13 mouse cellular contexts compared by ENCODE assay signal in the genomic region with DNA sequence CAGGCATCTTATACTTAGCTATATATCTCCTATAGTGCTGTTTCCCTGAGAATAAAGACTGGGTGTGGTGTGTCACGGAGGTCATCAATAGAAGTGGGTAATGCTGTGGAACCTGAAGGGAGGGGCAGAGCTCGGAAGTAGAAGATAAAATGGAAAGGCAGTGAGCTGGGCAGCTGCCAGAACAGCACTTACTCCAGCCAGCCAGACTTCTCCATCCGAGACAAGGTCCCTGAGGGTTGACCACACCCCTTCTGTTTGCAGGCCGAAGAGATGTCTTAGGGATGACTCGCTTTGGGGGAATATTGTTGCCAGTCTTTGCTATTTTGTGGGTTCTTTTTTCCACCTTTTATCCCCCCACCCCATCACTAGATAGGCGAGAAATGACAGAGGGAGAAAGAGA. TPM values are rescaled to one million over a fixed set of nuclear protein-coding genes. Genes with fewer than 3 reads are reported as not detected.
DNase-seq lines count a peak whose midpoint lies in the region; ATAC-seq lines count a peak whose summit lies in the region.
"Had no signal": no experiment of that assay in that cellular context is flagged by ENCODE, and none has a peak within 500 bp of the region (broad histone marks: within the 10 kb centered on the region; RNA-seq: fewer than 3 reads in every experiment).

No protein-coding gene starts in this region.

- no peak overlapping the region for H3K4me3 ChIP-seq in intestine, embryonic 15.5 days (replicated peaks)
- no peak overlapping the region for H3K4me3 ChIP-seq in intestine, embryonic 16.5 days (ENCODE audit: low read length)
- no peak overlapping the region for H3K4me3 ChIP-seq in heart, embryonic 15.5 days
- no peak overlapping the region for H3K4me3 ChIP-seq in midbrain, embryonic 13.5 days (replicated peaks)
- H3K4me3 ChIP-seq: embryonic facial prominence, embryonic 12.5 days; hindbrain, embryonic 10.5 days; liver, embryonic 15.5 days had no signal

- H3K36me3 ChIP-seq in intestine, embryonic 15.5 days, result no peaks in the 10 kb centered on the region
- H3K36me3 ChIP-seq in intestine, embryonic 16.5 days (ENCODE audit: control insufficient read depth, insufficient read depth, low read length), result no peaks in the 10 kb centered on the region
- no peaks in the 10 kb centered on the region for H3K36me3 ChIP-seq in heart, embryonic 15.5 days
- H3K36me3 ChIP-seq in midbrain, embryonic 13.5 days, result no peaks in the 10 kb centered on the region
- H3K36me3 ChIP-seq: embryonic facial prominence, embryonic 12.5 days; hindbrain, embryonic 10.5 days; liver, embryonic 15.5 days had no signal

- no peak overlapping the region for H3K9ac ChIP-seq in intestine, embryonic 15.5 days
- no peak overlapping the region for H3K9ac ChIP-seq in intestine, embryonic 16.5 days (ENCODE audit: low read depth, low read length)
- no peak overlapping the region for H3K9ac ChIP-seq in heart, embryonic 15.5 days
- no peak overlapping the region for H3K9ac ChIP-seq in midbrain, embryonic 13.5 days (replicated peaks)
- H3K9ac ChIP-seq: embryonic facial prominence, embryonic 12.5 days; liver, embryonic 15.5 days had no signal

- DNase-seq in urinary bladder, postnatal 25 days (ENCODE audit: low spot score), result peak; percentile 16
- no peak for DNase-seq in urinary bladder, adult 18-20 months (ENCODE audit: low spot score in 2 of 2)
- no peak for DNase-seq in layer of hippocampus, adult 8-10 months (ENCODE audit: low spot score in 2 of 2)
- DNase-seq: midbrain, embryonic 14.5 days had no signal

- H3K27me3 ChIP-seq in intestine, embryonic 15.5 days (replicated peaks), result no peaks in the 10 kb centered on the region
- no peaks in the 10 kb centered on the region for H3K27me3 ChIP-seq in intestine, embryonic 16.5 days (replicated peaks; ENCODE audit: control insufficient read depth, insufficient read depth, low read length)
- no peaks in the 10 kb centered on the region for H3K27me3 ChIP-seq in heart, embryonic 15.5 days
- H3K27me3 ChIP-seq in midbrain, embryonic 13.5 days, result no peaks in the 10 kb centered on the region
- H3K27me3 ChIP-seq: embryonic facial prominence, embryonic 12.5 days; liver, embryonic 15.5 days had no signal

- 39% methylated on average over 6 of the region's 6 CpGs for WGBS in intestine, embryonic 15.5 days
- WGBS in intestine, embryonic 16.5 days, result 39% methylated on average over 6 of the region's 6 CpGs
- WGBS in heart, embryonic 15.5 days, result 18% methylated on average over 6 of the region's 6 CpGs
- WGBS in midbrain, embryonic 13.5 days, result 72% methylated on average over 6 of the region's 6 CpGs

- peaks cover 6% of the 10 kb centered on the region for H3K4me1 ChIP-seq in intestine, embryonic 15.5 days (replicated peaks)
- peaks cover 5% of the 10 kb centered on the region for H3K4me1 ChIP-seq in intestine, embryonic 16.5 days (ENCODE audit: control insufficient read depth, insufficient read depth, low read length)
- peaks cover 22% of the 10 kb centered on the region for H3K4me1 ChIP-seq in heart, embryonic 15.5 days (replicated peaks)
- no peaks in the 10 kb centered on the region for H3K4me1 ChIP-seq in midbrain, embryonic 13.5 days (replicated peaks)
- H3K4me1 ChIP-seq: embryonic facial prominence, embryonic 12.5 days; liver, embryonic 15.5 days had no signal

- peak; percentile 43; the same call in 1 of the 2 replicates for ATAC-seq in intestine, embryonic 15.5 days
- ATAC-seq in intestine, embryonic 16.5 days, result no peak
- ATAC-seq in heart, embryonic 15.5 days (replicated peaks; ENCODE audit: insufficient number of reproducible peaks, insufficient read depth, low FRiP score, low read depth), result peak; percentile 35; the same call in 1 of the 2 replicates
- no peak for ATAC-seq in inflammation-experienced regulatory T-cells, adult 6 months
- no peak for ATAC-seq in midbrain, embryonic 13.5 days
- ATAC-seq: forebrain, embryonic 14.5 days had no signal

- no peak overlapping the region for H3K4me2 ChIP-seq in intestine, embryonic 15.5 days (replicated peaks)
- no peak overlapping the region for H3K4me2 ChIP-seq in intestine, embryonic 16.5 days (ENCODE audit: low read depth, low read length)
- H3K4me2 ChIP-seq in heart, embryonic 15.5 days, result no peak overlapping the region
- no peak overlapping the region for H3K4me2 ChIP-seq in midbrain, embryonic 13.5 days (replicated peaks)
- H3K4me2 ChIP-seq: embryonic facial prominence, embryonic 12.5 days; liver, embryonic 15.5 days had no signal

- H3K27ac ChIP-seq in intestine, embryonic 15.5 days, result no peak overlapping the region
- no peak overlapping the region for H3K27ac ChIP-seq in intestine, embryonic 16.5 days (ENCODE audit: low read length)
- no peak overlapping the region for H3K27ac ChIP-seq in heart, embryonic 15.5 days
- H3K27ac ChIP-seq in midbrain, embryonic 13.5 days, result no peak overlapping the region
- H3K27ac ChIP-seq: embryonic facial prominence, embryonic 12.5 days; hindbrain, embryonic 10.5 days; liver, embryonic 15.5 days had no signal

- no peaks in the 10 kb centered on the region for H3K9me3 ChIP-seq in intestine, embryonic 15.5 days
- H3K9me3 ChIP-seq in intestine, embryonic 16.5 days (ENCODE audit: control insufficient read depth, low read length), result no peaks in the 10 kb centered on the region
- H3K9me3 ChIP-seq in heart, embryonic 15.5 days (replicated peaks), result no peaks in the 10 kb centered on the region
- H3K9me3 ChIP-seq in midbrain, embryonic 13.5 days, result no peaks in the 10 kb centered on the region
- H3K9me3 ChIP-seq: embryonic facial prominence, embryonic 12.5 days; hindbrain, embryonic 10.5 days; liver, embryonic 15.5 days had no signal

RNA-seq across cellular contexts. Expression of a gene that starts 11.9 kb away (rescaled TPM):
- 48.3 and 50.6 TPM in 2 replicates for polyA plus RNA-seq in intestine, embryonic 15.5 days (2015; fragmentation: Nextera tagmentation; extraction: Ambion mirVana)
- polyA plus RNA-seq in intestine, embryonic 16.5 days (2015; fragmentation: Nextera tagmentation; extraction: Ambion mirVana), result 32.5 and 37.0 TPM in 2 replicates
- 38.4 and 54.9 TPM in 2 replicates for polyA plus RNA-seq in heart, embryonic 15.5 days (2015; fragmentation: Nextera tagmentation; extraction: Ambion mirVana)
- 10 to 100 TPM; 13.7 to 17.5 (median 14.1) TPM for total RNA-seq in layer of hippocampus, adult 8-10 months (2022)
- 1 to 10 TPM; 7.4 to 7.8 (median 7.6) TPM for polyA plus RNA-seq in inflammation-experienced regulatory T-cells, adult 6 months (2017; shearing (Covaris generic))
- polyA plus RNA-seq in midbrain, embryonic 13.5 days (2015; fragmentation: Nextera tagmentation; extraction: Ambion mirVana), result 29.2 and 30.0 TPM in 2 replicates

Comparison
In these comparisons a context has a peak if more than half of its experiments do, and no peak if none do; other contexts are left out.
1. ATAC-seq: peak in intestine, embryonic 15.5 days (single experiment) and heart, embryonic 15.5 days (single experiment); none in intestine, embryonic 16.5 days (single experiment), inflammation-experienced regulatory T-cells, adult 6 months (single experiment) and midbrain, embryonic 13.5 days (single experiment).